Mouse (Mus musculus): Measurements from ENCODE around the gene Rrp8.

- TF ChIP-seq POLR2A (IDR thresholded peaks at IDR 0.05; ENCODE audit: control insufficient read depth, extremely low read depth, insufficient read depth, low read length, poor library complexity): no peak
- no peak for TF ChIP-seq CTCF (IDR thresholded peaks at IDR 0.05; ENCODE audit: borderline replicate concordance, control insufficient read depth, extremely low read depth, insufficient read depth, low read length, poor library complexity)
These were observed 28.5 kb downstream of the Rrp8 start for GRCm38 (mm10) chr7:105708733-105709132.
